Mouse (Mus musculus) testis, adult 2 months (tissue): ENCODE results near the gene Ntn1.

Experiments
- CTCF ChIP-seq: fragments of 200-500 bp; IDR thresholded peaks from 2 replicates; pipeline ENCODE4 v1.5.1; 2012; ENCODE audit warnings: low read depth, mild to moderate bottlenecking, inconsistent platforms, low read length, moderate library complexity; ENCODE audit not compliant: control insufficient read depth, insufficient read depth, insufficient replicate concordance
- POLR2A ChIP-seq: fragments of 200-500 bp; IDR thresholded peaks from 2 replicates; pipeline ENCODE4 v1.6.1; 2012; ENCODE audit warnings: low read depth, mild to moderate bottlenecking, inconsistent platforms, low read length, moderate library complexity; ENCODE audit not compliant: control insufficient read depth

- TF ChIP-seq POLR2A: no peak
- no peak for TF ChIP-seq CTCF
Measured at GRCm38 (mm10) chr11:68205572-68206229, 194.9 kb downstream of the Ntn1 start.
